Mouse (Mus musculus): ENCODE results near the gene Cant1. TPM values are rescaled to one million over a fixed set of nuclear protein-coding genes. Genes with fewer than 3 reads are reported as not detected.
"Not testable (repeated sequence)": the region's sequence is repeated elsewhere in the genome, so short reads cannot be mapped to it uniquely, and the experiment has no call there.

Cant1 gene
- total RNA-seq, 2 experiments from 2014 or later, result 9.4 to 9.7 TPM

DNA sequence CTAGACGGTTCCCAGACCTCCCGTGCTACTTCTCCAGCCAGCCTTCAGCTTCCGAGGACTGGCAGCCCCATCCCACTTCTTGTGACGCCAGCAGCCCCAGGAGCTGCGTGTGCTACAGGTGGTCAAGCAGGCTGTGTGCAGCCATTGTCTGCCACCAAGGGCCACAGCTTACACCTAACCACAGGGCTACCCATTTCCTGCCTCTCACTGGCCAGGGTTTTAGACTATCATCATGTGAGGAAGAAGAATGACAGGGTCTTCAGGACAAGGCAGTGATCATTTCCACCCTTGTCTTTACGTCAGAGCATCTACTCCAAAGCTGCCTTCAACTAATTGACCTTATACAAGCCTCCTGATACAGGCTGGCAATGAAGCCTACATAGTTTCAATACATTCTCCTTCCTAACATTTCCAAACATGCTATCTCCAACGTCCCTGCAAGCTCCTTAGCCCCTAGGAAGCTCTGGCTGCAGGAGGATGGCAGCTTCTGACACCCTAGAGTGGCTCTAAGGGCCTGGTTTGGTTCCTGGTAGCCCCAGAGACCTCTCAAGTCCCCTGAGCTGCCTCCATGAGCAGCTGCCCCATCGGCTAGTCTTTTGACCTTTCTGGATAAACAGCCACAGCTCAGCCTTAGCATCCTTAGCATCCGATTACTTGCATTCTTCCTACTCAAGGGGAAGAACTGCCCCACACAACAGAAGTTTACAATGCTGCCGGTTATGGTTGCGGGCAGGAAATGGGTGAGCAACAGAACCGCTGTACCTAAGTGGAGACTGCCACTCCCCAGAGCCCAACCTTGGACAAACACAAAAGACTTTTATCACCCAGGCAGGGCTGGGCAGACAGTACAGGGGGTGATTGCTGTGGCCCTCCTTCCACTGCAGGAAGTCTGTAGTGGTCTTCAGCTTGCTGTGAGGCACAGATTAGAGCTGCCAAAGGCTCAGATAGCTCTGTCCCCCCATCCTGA lies 9.5 kb downstream of the Cant1 start:
- no peak for DNase-seq
- intact Hi-C loops (cut with DNase I), result no loop called here

DNA sequence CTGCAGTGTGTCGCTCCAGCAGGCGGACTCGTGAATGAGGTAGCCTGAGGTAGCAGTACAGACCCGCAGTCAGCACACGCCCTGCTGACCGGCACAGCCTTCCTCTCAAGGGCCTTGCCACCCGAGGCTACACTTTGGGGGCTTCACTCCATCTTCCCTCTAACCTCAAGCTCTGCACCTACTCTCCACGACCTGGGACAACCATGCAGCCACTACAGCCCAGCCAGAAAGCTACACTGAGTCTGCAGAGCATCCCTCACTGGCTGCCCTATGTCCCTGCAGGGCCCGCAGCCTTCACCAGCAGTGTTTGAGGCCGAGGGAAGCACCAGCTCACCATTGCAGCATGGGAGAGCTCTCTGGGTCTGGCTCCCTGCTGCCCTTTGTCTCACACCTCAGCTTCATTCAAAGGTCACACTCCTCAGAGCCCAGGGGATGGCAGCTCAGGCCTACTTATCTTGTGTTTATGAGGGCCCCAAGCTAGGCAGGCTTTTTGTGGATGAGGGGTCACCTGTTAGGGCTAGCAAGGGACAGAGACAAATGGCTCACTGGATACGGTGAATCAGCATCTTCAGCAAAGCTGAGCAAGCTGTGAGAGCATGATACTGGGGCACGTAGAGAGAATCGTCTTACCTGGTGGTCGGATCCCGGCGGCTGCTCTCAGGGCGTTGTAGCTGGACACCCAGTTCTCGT lies 10.7 kb downstream of the Cant1 start:
- no peak for DNase-seq

DNA sequence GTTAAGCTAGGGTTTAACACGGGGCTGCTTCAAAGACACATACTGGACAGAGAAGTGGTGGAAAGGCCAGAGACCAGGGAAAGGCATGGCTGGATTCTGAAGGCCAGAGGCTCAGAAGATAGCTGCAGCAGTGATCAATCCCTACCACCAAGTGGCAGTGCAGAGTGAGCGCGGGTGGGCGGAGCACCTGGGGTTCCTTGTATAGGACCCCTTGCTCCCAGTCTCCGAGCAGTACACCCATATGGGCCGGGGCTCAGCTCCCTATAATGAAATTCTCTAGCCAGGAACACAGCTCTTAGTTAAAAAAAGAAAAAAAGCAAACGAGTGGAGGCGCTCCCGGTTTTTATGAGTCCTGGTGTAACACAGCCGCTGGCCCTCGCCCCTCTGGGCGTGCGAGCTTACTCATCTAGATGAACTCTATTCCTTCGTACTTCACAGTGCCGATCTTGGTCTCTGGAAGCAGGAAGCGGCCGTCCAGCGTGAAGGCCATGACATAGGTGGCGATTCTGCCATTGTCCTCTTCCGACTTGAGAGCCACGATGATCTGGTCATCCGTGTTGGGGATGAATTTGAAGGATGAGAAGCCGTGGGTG lies 11.5 kb downstream of the Cant1 start:
- intact Hi-C loops (cut with DNase I), result no loop called here
- DNase-seq, result peak; percentile 8 to 39

More for the DNA sequence above, 10.7 kb downstream of the Cant1 start:
- intact Hi-C loops (cut with DNase I), result no loop called here

GRCm38 (mm10) chr11:118406521-118406920 lies 12.4 kb downstream of the Cant1 start:
- intact Hi-C loops (cut with DNase I), result no loop called here

DNA sequence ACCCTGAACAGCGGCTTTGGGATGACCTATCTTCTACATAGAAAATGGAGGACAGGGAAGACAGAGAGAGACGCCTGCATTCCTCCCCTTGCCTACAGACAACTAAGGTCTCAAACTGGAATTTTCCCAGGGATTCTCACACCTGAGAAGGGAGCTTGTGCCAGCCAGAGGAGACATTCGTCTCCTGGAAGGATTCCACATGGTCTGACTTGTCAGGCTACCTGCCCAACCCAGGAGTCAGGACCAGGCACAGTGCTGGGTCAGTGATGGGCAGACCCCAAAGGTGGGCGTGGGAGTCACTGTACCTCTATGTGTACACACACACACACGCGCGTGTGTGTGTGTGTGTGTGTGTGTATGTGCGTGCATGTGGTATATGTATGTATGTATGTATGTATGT lies 13.6 kb downstream of the Cant1 start:
- intact Hi-C loops (cut with DNase I), result no loop called here
- DNase-seq, result no peak

More at GRCm38 (mm10) chr11:118406521-118406920, 12.4 kb downstream of the Cant1 start:
- peak; percentile 3 to 11 for DNase-seq

GRCm38 (mm10) chr11:118403951-118404899 lies 14.7 kb downstream of the Cant1 start:
- intact Hi-C loops (cut with DNase I), result loop anchor here (5.0 kb wide), 1 partner anchor 1012 kb away; no protein-coding TSS in a partner anchor
- peak in 1 of 2 experiments; percentile 2 for DNase-seq

DNA sequence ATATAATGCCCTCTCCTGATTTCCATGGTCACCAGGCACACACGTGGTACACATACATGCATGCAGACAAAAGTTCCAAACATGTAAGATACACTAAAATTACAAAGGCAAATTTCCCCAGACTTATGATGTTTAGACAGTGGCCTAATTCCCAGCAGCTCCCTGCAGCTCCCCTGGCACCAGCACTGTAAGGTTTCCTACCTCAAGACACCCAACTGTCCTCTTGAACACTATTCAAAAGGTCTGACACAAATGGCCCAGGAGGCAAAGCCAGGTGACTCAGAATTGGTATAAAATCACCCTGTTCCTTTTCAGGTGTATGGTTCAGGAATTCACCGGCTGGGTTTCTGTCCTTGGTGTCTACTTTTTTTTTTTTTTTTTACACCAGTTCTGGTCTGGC lies 15.7 kb downstream of the Cant1 start:
- intact Hi-C loops (cut with DNase I), result loop anchor here (5.0 kb wide), 1 partner anchor 1011 kb away; no protein-coding TSS in a partner anchor
- peak in 1 of 2 experiments; percentile 0 for DNase-seq

GRCm38 (mm10) chr11:118401760-118402280 lies 17.1 kb downstream of the Cant1 start, which contains the start of gene Lgals3bp:
Gene Lgals3bp (minus strand): TSS chr11:118402092.
- intact Hi-C loops (cut with DNase I), result loop anchor here (5.0 kb wide), 1 partner anchor 1010 kb away; no protein-coding TSS in a partner anchor
- DNase-seq, result peak; percentile 55 to 61

DNA sequence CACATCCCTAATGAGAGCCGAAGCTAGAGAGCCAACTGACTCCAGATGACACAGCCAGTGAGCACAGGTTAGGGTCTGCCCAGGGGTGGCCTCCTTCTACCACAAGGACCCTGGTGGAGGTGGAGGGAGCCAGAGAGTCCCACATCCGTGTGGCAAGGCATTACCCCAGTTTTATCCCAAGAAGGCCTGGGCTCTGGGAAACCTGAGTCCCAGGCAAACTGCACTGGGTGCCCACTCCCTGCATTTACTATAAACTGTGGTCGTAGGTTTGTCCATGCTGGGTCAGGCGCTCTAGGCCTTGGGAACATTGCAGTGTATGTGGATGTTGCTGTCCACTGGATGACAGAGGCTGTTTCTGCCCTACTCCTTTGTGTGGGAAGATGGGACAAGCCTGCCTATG lies 17.7 kb downstream of the Cant1 start:
- DNase-seq, result peak in 1 of 2 experiments; percentile 2
- intact Hi-C loops (cut with DNase I), result loop anchor here (5.0 kb wide), 1 partner anchor 1009 kb away; no protein-coding TSS in a partner anchor

DNA sequence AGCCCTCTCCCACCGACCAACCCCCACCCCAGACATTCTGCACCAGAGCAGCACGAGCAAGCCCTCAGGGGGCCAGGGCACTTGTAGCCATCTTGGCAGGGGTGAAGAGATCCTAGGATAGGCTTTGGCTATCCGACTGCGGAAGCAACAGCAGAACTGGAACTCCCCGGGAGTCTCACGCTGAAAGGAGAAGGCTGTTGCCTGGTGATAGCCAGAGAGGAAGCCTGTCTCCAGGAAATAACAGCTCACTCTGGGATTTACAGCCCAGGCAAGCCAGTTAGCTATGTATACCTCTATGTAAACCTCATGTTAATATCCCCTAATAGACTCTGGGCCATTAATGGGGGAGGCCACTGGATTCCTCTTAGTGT lies 18.3 kb downstream of the Cant1 start:
- peak in 1 of 2 experiments; percentile 4 for DNase-seq
- intact Hi-C loops (cut with DNase I), result loop anchor here (5.0 kb wide), 1 partner anchor 1008 kb away; no protein-coding TSS in a partner anchor

DNA sequence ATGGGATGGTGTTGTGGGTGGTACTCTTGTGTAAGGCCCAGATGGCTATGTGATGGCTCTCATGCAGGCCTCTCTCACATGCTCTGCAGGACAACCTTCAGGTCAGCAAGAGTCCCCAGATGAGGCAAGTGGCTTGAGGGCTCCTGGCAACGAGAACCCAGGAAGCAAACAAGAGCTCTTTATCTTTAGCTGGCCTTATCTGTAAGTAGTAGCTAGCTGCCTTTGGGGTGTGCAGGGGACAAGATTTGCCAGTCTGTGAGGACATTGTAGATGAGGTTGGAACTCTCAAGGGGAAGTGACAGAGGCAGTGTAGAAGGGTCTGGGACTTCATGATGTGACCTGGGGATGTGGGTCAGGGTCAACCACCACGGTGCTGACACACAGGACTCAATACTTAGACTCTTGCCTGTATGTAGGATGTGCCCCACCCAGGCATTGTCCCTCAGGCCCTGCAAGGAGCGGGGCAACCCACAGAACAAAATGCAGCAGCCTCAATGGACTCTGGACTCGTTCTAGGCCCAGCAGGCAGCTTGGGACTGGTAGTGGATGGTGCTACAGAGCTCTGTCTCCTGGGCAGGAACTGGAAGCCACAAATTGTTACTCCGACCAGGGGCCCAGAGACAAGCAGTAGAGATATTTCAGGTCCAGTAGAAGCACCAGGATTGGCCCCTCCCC lies 18.9 kb downstream of the Cant1 start:
- peak; percentile 2 to 11 for DNase-seq
- intact Hi-C loops (cut with DNase I), result loop anchor here (5.0 to 10.0 kb wide), 3 partner anchors 83 to 1008 kb away; no protein-coding TSS in a partner anchor

DNA sequence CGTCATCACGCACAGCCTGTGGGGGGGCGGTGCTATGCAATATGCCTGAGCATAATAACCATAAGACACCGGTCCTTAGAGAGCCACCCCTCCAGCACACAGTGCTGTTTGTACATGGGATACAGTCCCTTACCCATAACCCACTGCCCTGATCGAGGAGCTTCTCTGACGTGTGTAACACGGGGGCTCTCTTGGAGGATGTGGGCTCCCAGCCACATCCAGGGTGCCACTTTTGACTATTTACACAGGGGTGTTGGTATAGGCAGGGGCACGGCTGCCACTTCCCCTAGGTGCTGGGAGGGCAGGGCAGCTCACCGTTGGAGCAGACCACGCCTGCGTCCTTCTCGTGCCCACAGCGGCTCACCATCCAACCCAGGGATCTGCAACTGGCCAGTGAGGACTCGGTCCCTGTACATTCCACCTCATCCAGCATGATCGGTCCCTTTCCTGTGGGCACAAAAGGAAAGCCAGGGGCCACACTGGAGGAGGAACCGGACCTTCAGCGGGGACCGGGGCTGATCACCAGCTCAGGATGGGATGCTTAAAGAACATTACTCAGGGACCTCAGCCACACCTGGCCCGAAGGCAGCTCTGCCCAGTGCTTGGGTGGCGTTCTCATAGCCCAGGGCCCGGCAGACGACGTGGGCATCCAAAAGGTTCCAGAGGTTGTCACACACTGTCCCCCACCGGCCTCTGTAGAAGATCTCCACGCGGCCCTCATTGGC lies 20.9 kb downstream of the Cant1 start:
- DNase-seq, result peak in 1 of 2 experiments; percentile 2
- intact Hi-C loops (cut with DNase I), result loop anchor here (5.0 to 10.0 kb wide), 2 partner anchors 81 to 243 kb away; no protein-coding TSS in a partner anchor

DNA sequence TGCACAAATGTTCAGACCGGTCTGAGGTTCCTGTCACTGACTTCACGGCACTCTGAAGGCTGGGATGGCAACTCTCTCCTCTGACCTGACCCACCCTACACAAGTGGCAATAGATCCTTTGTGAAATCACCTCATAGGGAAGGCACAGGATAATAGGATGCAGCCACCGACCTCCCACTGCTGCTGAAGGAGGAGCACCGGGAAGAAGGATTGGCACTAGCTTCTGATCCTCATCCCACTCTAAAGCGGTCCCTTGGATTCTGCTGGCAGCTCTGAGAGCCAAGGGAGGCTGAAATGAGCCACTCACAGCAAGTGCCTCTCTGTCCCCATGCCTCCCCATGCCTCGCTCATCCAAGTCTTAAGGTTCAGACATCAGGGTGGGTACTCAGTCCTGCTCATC lies 24.3 kb downstream of the Cant1 start:
- intact Hi-C loops (cut with DNase I), result loop anchor here (10.0 kb wide), 1 partner anchor 240 kb away; no protein-coding TSS in a partner anchor
- DNase-seq, result peak in 1 of 2 experiments; percentile 0

GRCm38 (mm10) chr11:118393991-118394390 lies 24.9 kb downstream of the Cant1 start:
- intact Hi-C loops (cut with DNase I), result loop anchor here (10.0 kb wide), 1 partner anchor 239 kb away; no protein-coding TSS in a partner anchor
- no peak for DNase-seq

GRCm38 (mm10) chr11:118387816-118388215 lies 31.1 kb downstream of the Cant1 start:
- peak in 1 of 2 experiments; percentile 1 for DNase-seq
- intact Hi-C loops (cut with DNase I), result not testable (repeated sequence)

DNA sequence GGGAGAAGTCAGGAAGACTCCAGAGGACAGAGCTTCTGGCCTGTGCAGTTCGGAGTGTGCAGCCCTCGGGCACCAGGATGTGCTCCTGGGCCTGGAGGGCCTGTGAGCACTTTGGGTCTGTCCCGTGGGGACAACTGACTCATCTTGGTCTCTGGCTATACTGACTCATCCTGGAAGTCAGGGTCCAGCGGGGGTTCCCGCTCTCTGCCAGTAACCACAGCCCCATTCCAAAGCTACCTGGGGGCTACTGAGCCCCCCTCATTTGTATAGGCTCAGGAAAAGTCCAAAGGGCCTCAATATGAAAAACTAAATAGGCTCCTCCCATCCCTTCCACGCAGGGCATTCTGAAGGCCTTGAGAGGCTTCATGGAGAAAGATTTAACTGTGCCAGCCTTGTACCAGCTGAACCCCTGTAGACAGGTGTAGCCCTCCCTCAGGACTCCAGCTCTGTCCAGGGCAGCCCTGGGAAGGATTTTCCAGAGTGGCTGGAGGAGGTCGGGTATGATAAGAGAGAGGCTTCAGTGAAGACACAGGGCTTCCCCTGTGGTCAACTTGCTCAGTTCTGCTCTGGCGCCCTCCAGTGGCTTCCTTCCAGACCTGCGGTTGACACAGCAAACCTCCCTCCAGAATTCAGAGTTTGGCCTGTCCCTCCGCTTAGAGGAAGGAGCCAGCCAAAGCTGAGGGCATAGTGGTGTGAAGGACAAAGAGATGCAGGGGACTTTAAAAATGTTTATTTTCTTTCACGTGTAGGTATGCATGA lies 39.5 kb downstream of the Cant1 start:
- intact Hi-C loops (cut with DNase I), result loop anchor here (1.0 to 10.0 kb wide), 2 partner anchors 62 to 295 kb away; no protein-coding TSS in a partner anchor
- DNase-seq, result peak; percentile 84 to 90

DNA sequence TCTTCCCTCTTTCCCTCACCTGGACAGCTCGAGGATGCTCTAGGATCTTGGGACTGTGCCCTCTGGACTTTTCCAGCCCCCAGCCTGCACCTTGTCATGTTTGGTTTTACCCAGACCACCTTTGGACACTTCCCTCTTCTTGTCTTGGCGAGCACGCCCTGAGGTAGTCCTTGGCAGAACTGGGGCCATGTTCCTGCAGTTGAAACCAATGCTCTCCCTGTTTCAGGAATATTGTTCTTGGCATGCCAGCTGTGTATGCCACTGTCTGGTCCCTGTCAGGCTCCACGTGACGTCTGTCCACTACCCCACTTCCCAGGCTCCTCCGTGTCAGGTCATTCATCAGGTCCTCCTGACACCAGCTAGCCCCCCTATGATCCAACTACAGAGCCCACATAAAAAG lies 40.2 kb downstream of the Cant1 start:
- intact Hi-C loops (cut with DNase I), result loop anchor here (1.0 to 10.0 kb wide), 2 partner anchors 61 to 294 kb away; no protein-coding TSS in a partner anchor
- DNase-seq, result no peak

Data from gastrocnemius, postnatal 36 days (tissue).